8 mouse cellular contexts compared by ENCODE assay signal in genomic region chr17:56159729-56160128, GRCm38 (mm10). TPM values are rescaled to one million over a fixed set of nuclear protein-coding genes. Genes with fewer than 3 reads are reported as not detected.
DNase-seq lines count a peak whose midpoint lies in the region; ATAC-seq and TF ChIP-seq lines count a peak whose summit lies in the region.

No protein-coding gene starts in this region.

- ATAC-seq in intestine, embryonic 14.5 days (replicated peaks; ENCODE audit: low FRiP score, low TSS enrichment, low read depth), result peak; percentile 32; the same call in 1 of the 2 replicates
- no peak for ATAC-seq in intestine, embryonic 15.5 days
- 0 out of 2 replicates have a peak, but pooled peaks have one; percentile 31 for ATAC-seq in cerebellum, adult (ENCODE audit: insufficient number of reproducible peaks, low FRiP score, low TSS enrichment)
- peak; percentile 23; the same call in 1 of the 2 replicates for ATAC-seq in kidney, postnatal 0 days (replicated peaks; ENCODE audit: low FRiP score, low read depth)

- no peaks in the 10 kb centered on the region for H3K9me3 ChIP-seq in intestine, embryonic 14.5 days (ENCODE audit: control insufficient read depth, low read length)
- H3K9me3 ChIP-seq in intestine, embryonic 15.5 days, result no peaks in the 10 kb centered on the region
- no peaks in the 10 kb centered on the region for H3K9me3 ChIP-seq in ES-Bruce4 (replicated peaks; ENCODE audit: control insufficient read depth, insufficient read depth, low read length, poor library complexity, severe bottlenecking)
- no peaks in the 10 kb centered on the region for H3K9me3 ChIP-seq in kidney, postnatal 0 days (replicated peaks; ENCODE audit: low read length)

- WGBS in intestine, embryonic 14.5 days, result 3% methylated on average over 9 of the region's 9 CpGs
- 4% methylated on average over 9 of the region's 9 CpGs for WGBS in intestine, embryonic 15.5 days
- WGBS in kidney, postnatal 0 days, result 5% methylated on average over 9 of the region's 9 CpGs

- H3K27ac ChIP-seq in intestine, embryonic 14.5 days (ENCODE audit: low read depth), result no peak overlapping the region
- H3K27ac ChIP-seq in intestine, embryonic 15.5 days, result no peak overlapping the region
- H3K27ac ChIP-seq in ES-Bruce4 (ENCODE audit: insufficient read depth, low read length), result no peak overlapping the region
- no peak overlapping the region for H3K27ac ChIP-seq in kidney, postnatal 0 days

- no peaks in the 10 kb centered on the region for H3K36me3 ChIP-seq in intestine, embryonic 14.5 days (ENCODE audit: control insufficient read depth, insufficient read depth, low read length)
- H3K36me3 ChIP-seq in intestine, embryonic 15.5 days, result no peaks in the 10 kb centered on the region
- H3K36me3 ChIP-seq in ES-Bruce4 (ENCODE audit: control insufficient read depth, insufficient read depth, low read length, poor library complexity, severe bottlenecking), result no peaks in the 10 kb centered on the region
- H3K36me3 ChIP-seq in kidney, postnatal 0 days (ENCODE audit: insufficient read depth, low read length), result no peaks in the 10 kb centered on the region

- TF ChIP-seq POLR2A in ES-Bruce4 (IDR thresholded peaks at IDR 0.05; ENCODE audit: insufficient read depth, low read length), result no peak

- H3K4me2 ChIP-seq in intestine, embryonic 14.5 days (ENCODE audit: low read length), result no peak overlapping the region
- no peak overlapping the region for H3K4me2 ChIP-seq in intestine, embryonic 15.5 days (replicated peaks)
- H3K4me2 ChIP-seq in kidney, postnatal 0 days (ENCODE audit: low read length), result no peak overlapping the region

- peak; percentile 95 for TF ChIP-seq CTCF in ES-Bruce4 (IDR thresholded peaks at IDR 0.05; ENCODE audit: low read depth, low read length)
- TF ChIP-seq CTCF in kidney, postnatal 0 days (IDR thresholded peaks at IDR 0.05; ENCODE audit: low read depth), result peak; percentile 92

- DNase-seq in intestine, embryonic 14.5 days (ENCODE audit: low spot score), result peak; percentile 83
- peak; percentile 57 for DNase-seq in gastrocnemius, adult 18-20 months (ENCODE audit: low spot score)
- peak; percentile 79 for DNase-seq in kidney, postnatal 0 days (ENCODE audit: low spot score)
- DNase-seq in lung, postnatal 14 days, result peak; percentile 71
- DNase-seq in thymus, postnatal 14 days, result peak; percentile 52

- H3K4me1 ChIP-seq in intestine, embryonic 14.5 days (replicated peaks; ENCODE audit: control insufficient read depth, insufficient read depth, low read length), result peaks cover 10% of the 10 kb centered on the region
- H3K4me1 ChIP-seq in intestine, embryonic 15.5 days (replicated peaks), result peaks cover 22% of the 10 kb centered on the region
- H3K4me1 ChIP-seq in ES-Bruce4 (ENCODE audit: control insufficient read depth, insufficient read depth, low read length), result no peaks in the 10 kb centered on the region
- peaks cover 5% of the 10 kb centered on the region for H3K4me1 ChIP-seq in kidney, postnatal 0 days (replicated peaks; ENCODE audit: insufficient read depth, low read length)

- no peak overlapping the region for H3K9ac ChIP-seq in intestine, embryonic 14.5 days (ENCODE audit: low read length)
- no peak overlapping the region for H3K9ac ChIP-seq in intestine, embryonic 15.5 days
- no peak overlapping the region for H3K9ac ChIP-seq in ES-Bruce4 (ENCODE audit: low read depth, poor library complexity, severe bottlenecking)
- no peak overlapping the region for H3K9ac ChIP-seq in kidney, postnatal 0 days (ENCODE audit: low read depth, low read length)

- H3K4me3 ChIP-seq in intestine, embryonic 14.5 days (ENCODE audit: low read depth, low read length), result no peak overlapping the region
- H3K4me3 ChIP-seq in intestine, embryonic 15.5 days (replicated peaks), result no peak overlapping the region
- H3K4me3 ChIP-seq in ES-Bruce4 (ENCODE audit: low read depth, low read length), result no peak overlapping the region
- H3K4me3 ChIP-seq in kidney, postnatal 0 days (replicated peaks; ENCODE audit: low read depth, low read length), result no peak overlapping the region

- H3K27me3 ChIP-seq in intestine, embryonic 14.5 days (replicated peaks; ENCODE audit: control insufficient read depth, insufficient read depth, low read length), result peaks cover 18% of the 10 kb centered on the region; the same call in 1 of the 2 replicates
- peaks cover 29% of the 10 kb centered on the region for H3K27me3 ChIP-seq in intestine, embryonic 15.5 days (replicated peaks)
- H3K27me3 ChIP-seq in ES-Bruce4 (ENCODE audit: control insufficient read depth, insufficient read depth, low read length, poor library complexity, severe bottlenecking), result no peaks in the 10 kb centered on the region
- peaks cover 10% of the 10 kb centered on the region; the same call in 1 of the 2 replicates for H3K27me3 ChIP-seq in kidney, postnatal 0 days (ENCODE audit: insufficient read depth, low read length)

- TF ChIP-seq EP300 in ES-Bruce4 (IDR thresholded peaks at IDR 0.05; ENCODE audit: insufficient read depth, low read depth, low read length), result no peak

RNA-seq across cellular contexts. Expression of gene Tnfaip8l1, which starts 2.5 kb away (rescaled TPM):
- polyA plus RNA-seq in intestine, embryonic 14.5 days (2014; fragmentation: Nextera tagmentation; extraction: Ambion mirVana), result 11.3 and 14.0 TPM in 2 replicates
- 11.9 and 12.8 TPM in 2 replicates for polyA plus RNA-seq in intestine, embryonic 15.5 days (2015; fragmentation: Nextera tagmentation; extraction: Ambion mirVana)
- polyA plus RNA-seq in ES-Bruce4 (2011; ENCODE audit: insufficient read depth, insufficient read length, low read depth, missing spikeins), result 1.8 and 2.5 TPM in 2 replicates
- total RNA-seq in gastrocnemius, adult 18-20 months (2021), result under 1 TPM; 0.21 to 0.25 TPM
- polyA plus RNA-seq in kidney, postnatal 0 days (2015; fragmentation: Nextera tagmentation; extraction: Ambion mirVana), result 7.4 and 7.8 TPM in 2 replicates

RNA-seq across cellular contexts. Expression of gene Sema6b, which starts 19.6 kb away (rescaled TPM):
- 0.86 and 1.3 TPM in 2 replicates for polyA plus RNA-seq in intestine, embryonic 14.5 days (2014; fragmentation: Nextera tagmentation; extraction: Ambion mirVana)
- 1.4 TPM in 2 replicates for polyA plus RNA-seq in intestine, embryonic 15.5 days (2015; fragmentation: Nextera tagmentation; extraction: Ambion mirVana)
- polyA plus RNA-seq in ES-Bruce4 (2011; ENCODE audit: insufficient read depth, insufficient read length, low read depth, missing spikeins), result 2.1 and 2.5 TPM in 2 replicates
- total RNA-seq in gastrocnemius, adult 18-20 months (2021), result 1 to 10 TPM; 1.5 to 3.7 TPM
- polyA plus RNA-seq in kidney, postnatal 0 days (2015; fragmentation: Nextera tagmentation; extraction: Ambion mirVana), result 0.87 and 1.2 TPM in 2 replicates

RNA-seq across cellular contexts. Expression of gene Mydgf, which starts 24.0 kb away (rescaled TPM):
- polyA plus RNA-seq in intestine, embryonic 14.5 days (2014; fragmentation: Nextera tagmentation; extraction: Ambion mirVana), result 103 and 111 TPM in 2 replicates
- 105 and 127 TPM in 2 replicates for polyA plus RNA-seq in intestine, embryonic 15.5 days (2015; fragmentation: Nextera tagmentation; extraction: Ambion mirVana)
- 37.4 and 48.4 TPM in 2 replicates for polyA plus RNA-seq in ES-Bruce4 (2011; ENCODE audit: insufficient read depth, insufficient read length, low read depth, missing spikeins)
- 10 to 100 TPM; 17.1 to 17.5 TPM for total RNA-seq in gastrocnemius, adult 18-20 months (2021)
- polyA plus RNA-seq in kidney, postnatal 0 days (2015; fragmentation: Nextera tagmentation; extraction: Ambion mirVana), result 83.0 and 85.0 TPM in 2 replicates

RNA-seq across cellular contexts. Expression of gene Lrg1, which starts 37.9 kb away (rescaled TPM):
- 0.16 TPM in 1 of 2 replicates, not detected in the other for polyA plus RNA-seq in intestine, embryonic 14.5 days (2014; fragmentation: Nextera tagmentation; extraction: Ambion mirVana)
- 0.15 and 0.33 TPM in 2 replicates for polyA plus RNA-seq in intestine, embryonic 15.5 days (2015; fragmentation: Nextera tagmentation; extraction: Ambion mirVana)
- not detected in 2 replicates for polyA plus RNA-seq in ES-Bruce4 (2011; ENCODE audit: insufficient read depth, insufficient read length, low read depth, missing spikeins)
- total RNA-seq in gastrocnemius, adult 18-20 months (2021), result 10 to 100 TPM; 11.4 to 23.0 TPM
- polyA plus RNA-seq in kidney, postnatal 0 days (2015; fragmentation: Nextera tagmentation; extraction: Ambion mirVana), result 1.7 and 1.9 TPM in 2 replicates

RNA-seq across cellular contexts. Expression of gene Plin5, which starts 42.3 kb away (rescaled TPM):
- 0.58 TPM in 2 replicates for polyA plus RNA-seq in intestine, embryonic 14.5 days (2014; fragmentation: Nextera tagmentation; extraction: Ambion mirVana)
- polyA plus RNA-seq in intestine, embryonic 15.5 days (2015; fragmentation: Nextera tagmentation; extraction: Ambion mirVana), result 0.52 and 0.85 TPM in 2 replicates
- polyA plus RNA-seq in ES-Bruce4 (2011; ENCODE audit: insufficient read depth, insufficient read length, low read depth, missing spikeins), result 0.90 and 1.0 TPM in 2 replicates
- 10 to 100 TPM; 22.5 to 29.0 TPM for total RNA-seq in gastrocnemius, adult 18-20 months (2021)
- 1.2 and 1.3 TPM in 2 replicates for polyA plus RNA-seq in kidney, postnatal 0 days (2015; fragmentation: Nextera tagmentation; extraction: Ambion mirVana)
